Mouse (Mus musculus): ENCODE data around the gene Klhl5.

- TF ChIP-seq POLR2A (IDR thresholded peaks at IDR 0.05; ENCODE audit: low read depth, low read length): no peak
- TF ChIP-seq CTCF (conservative IDR thresholded peaks at IDR 0.05; ENCODE audit: insufficient read depth, insufficient read length, low read depth, low read length): no peak
These were observed 45.1 kb upstream of the Klhl5 start for GRCm38 (mm10) chr5:65062236-65062635.

Data from kidney, adult 2 months (tissue).